Mouse (Mus musculus) limb, embryonic 11.5 days (tissue): ENCODE measurements around the gene Fat3. TPM values are rescaled to one million over a fixed set of nuclear protein-coding genes. Genes with fewer than 3 reads are reported as not detected.
A peak's percentile ranks its signal among the peaks of the same experiment; 100 is the strongest.

ENCODE experiments used
- ATAC-seq: fragments of 200-750 bp; cut with Nextera tagmentation; 2 replicates; pipeline ENCODE4 v1.8.0; 2017; ENCODE audit warnings: low read depth; ENCODE audit not compliant: insufficient number of reproducible peaks, low FRiP score, low TSS enrichment
- DNase-seq: peaks from one replicate; pipeline ENCODE4 v3.0.0-alpha.2; 2015; ENCODE audit warnings: low spot score
- H3K27ac ChIP-seq: fragments of 300-500 bp; sonication (generic); replicated peaks from 2 replicates; pipeline ENCODE4 v1.5.1; 2014; ENCODE audit warnings: low read depth, mild to moderate bottlenecking, low read length
- H3K27me3 ChIP-seq: fragments of 300-500 bp; sonication (generic); 2 replicates; pipeline ENCODE4 v1.6.1; 2014; ENCODE audit warnings: mild to moderate bottlenecking, low read length, mixed read lengths; ENCODE audit not compliant: control insufficient read depth, insufficient read depth
- H3K36me3 ChIP-seq: fragments of 300-500 bp; sonication (generic); 2 replicates; pipeline ENCODE4 v1.6.1; 2014; ENCODE audit warnings: mild to moderate bottlenecking, low read length, moderate library complexity, mixed read lengths; ENCODE audit not compliant: control insufficient read depth, insufficient read depth
- H3K4me1 ChIP-seq: fragments of 300-500 bp; sonication (generic); 2 replicates; pipeline ENCODE4 v1.6.1; 2014; ENCODE audit warnings: low read length, mixed read lengths; ENCODE audit not compliant: control insufficient read depth, insufficient read depth
- H3K4me2 ChIP-seq: fragments of 300-500 bp; sonication (generic); 2 replicates; pipeline ENCODE4 v1.6.1; 2014; ENCODE audit warnings: low read depth, mild to moderate bottlenecking, moderate library complexity; ENCODE audit not compliant: severe bottlenecking
- H3K4me3 ChIP-seq: fragments of 300-500 bp; sonication (generic); 2 replicates; pipeline ENCODE4 v1.5.1; 2014; ENCODE audit warnings: low read depth, low read length
- H3K9ac ChIP-seq: fragments of 300-500 bp; sonication (generic); 2 replicates; pipeline ENCODE4 v1.6.1; 2014; ENCODE audit warnings: mild to moderate bottlenecking, low read length
- H3K9me3 ChIP-seq: fragments of 300-500 bp; sonication (generic); 2 replicates; pipeline ENCODE4 v1.6.1; 2016; ENCODE audit warnings: low read length; ENCODE audit not compliant: control insufficient read depth
- WGBS: fragments of 180-500 bp; shearing (Covaris S2); extraction: QIAGEN DNeasy Blood & Tissue Kit; methylation state at CpG from one replicate; pipeline ENCODE4 v1.1.7; 2014; 5-methylcytosine and 5-hydroxymethylcytosine counted together
- polyA plus RNA-seq: library from polyadenylated mRNA; unstranded; fragments of >200 nt; fragmentation: Nextera tagmentation; extraction: Ambion mirVana; gene quantifications from 2 replicates; pipeline ENCODE4 v1.2.1, GENCODE M21; 2014

Fat3 gene
- polyA plus RNA-seq, 1 experiment from 2014 or later: 3.4 TPM

GRCm38 (mm10) chr9:15874506-15875160, 626.5 kb downstream of the Fat3 start, which contains the start of gene Mtnr1b:
Mtnr1b (minus strand) TSS chr9:15874556.
- no peak for DNase-seq
- 54% methylated on average over 19 of the region's 19 CpGs for WGBS

GRCm38 (mm10) chr9:15870013-15870412, 631.1 kb downstream of the Fat3 start:
- no peak for ATAC-seq
- Histone ChIP-seq H3K9ac (no peak overlapping the region), H3K9me3 (no peaks in the 10 kb centered on the region), H3K36me3 (no peaks in the 10 kb centered on the region), H3K4me1 (peaks cover 7% of the 10 kb centered on the region; the same call in 1 of the 2 replicates), H3K4me3 (no peak overlapping the region), H3K27me3 (peaks cover 5% of the 10 kb centered on the region; the same call in 1 of the 2 replicates), H3K27ac (no peak overlapping the region), H3K4me2 (no peak overlapping the region)
- 52% methylated on average over 4 of the region's 4 CpGs for WGBS
- DNase-seq: no peak

More at GRCm38 (mm10) chr9:15874506-15875160, 626.5 kb downstream of the Fat3 start, which contains the start of gene Mtnr1b:
- Histone ChIP-seq H3K36me3 (no peaks in the 10 kb centered on the region), H3K27me3 (peaks cover 5% of the 10 kb centered on the region; the same call in 1 of the 2 replicates), H3K4me2 (no peak within 1 kb of the TSS), H3K4me3 (no peak within 1 kb of the TSS), H3K9ac (no peak within 1 kb of the TSS), H3K9me3 (no peaks in the 10 kb centered on the region), H3K27ac (no peak within 1 kb of the TSS), H3K4me1 (no peaks in the 10 kb centered on the region)
- ATAC-seq: no peak

GRCm38 (mm10) chr9:15869456-15869855, 631.6 kb downstream of the Fat3 start:
- Histone ChIP-seq H3K27me3 (peaks cover 5% of the 10 kb centered on the region; the same call in 1 of the 2 replicates), H3K9me3 (no peaks in the 10 kb centered on the region), H3K4me3 (no peak overlapping the region), H3K4me1 (peaks cover 7% of the 10 kb centered on the region; the same call in 1 of the 2 replicates), H3K9ac (no peak overlapping the region), H3K36me3 (no peaks in the 10 kb centered on the region), H3K27ac (no peak overlapping the region), H3K4me2 (no peak overlapping the region)
- ATAC-seq: no peak
- DNase-seq: no peak
- WGBS: 75% methylated on average over 4 of the region's 4 CpGs

DNA sequence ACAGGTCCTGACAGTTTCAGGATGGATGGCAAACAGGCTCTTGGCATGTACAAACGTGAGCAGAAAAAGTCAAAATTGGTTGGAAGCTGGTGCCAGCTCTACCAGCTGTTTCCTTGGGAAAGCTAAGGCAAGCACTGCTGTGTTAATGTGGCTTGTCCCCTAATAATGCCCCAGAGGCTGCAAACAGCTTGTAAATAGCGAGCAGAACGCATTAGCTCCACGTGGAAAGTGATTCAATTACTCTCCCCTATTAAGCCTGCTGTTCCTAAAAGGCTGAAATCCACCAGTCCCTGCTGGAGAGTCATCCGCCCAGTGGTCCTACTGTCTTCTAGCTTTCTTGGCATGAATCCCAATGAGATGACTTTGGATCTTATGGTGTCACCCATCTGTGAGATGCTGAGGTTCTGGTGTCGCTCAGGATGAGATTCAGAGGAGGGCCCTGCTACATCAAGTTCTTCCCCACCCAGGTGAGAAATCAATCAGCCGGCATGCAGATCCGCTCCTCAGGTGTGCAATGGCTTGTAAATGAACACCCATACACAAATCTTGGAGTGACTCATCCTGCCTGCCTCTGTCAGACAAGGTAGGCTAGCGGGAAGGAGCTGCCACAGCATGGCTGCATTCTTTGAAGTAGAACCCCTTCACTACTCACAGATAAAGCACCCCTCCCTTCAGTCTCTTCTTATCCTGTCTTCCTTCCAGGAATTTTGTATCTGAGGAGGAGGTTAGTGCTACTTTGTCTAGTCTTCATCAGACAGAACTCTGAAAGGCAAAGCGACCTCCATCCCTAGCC, 634.6 kb downstream of the Fat3 start:
- Histone ChIP-seq H3K9ac (no peak overlapping the region), H3K4me3 (no peak overlapping the region), H3K27me3 (no peaks in the 10 kb centered on the region), H3K27ac (no peak overlapping the region), H3K36me3 (no peaks in the 10 kb centered on the region), H3K4me2 (no peak overlapping the region), H3K9me3 (no peaks in the 10 kb centered on the region), H3K4me1 (peaks cover 7% of the 10 kb centered on the region; the same call in 1 of the 2 replicates)
- ATAC-seq: no peak
- 53% methylated on average over 10 of the region's 10 CpGs for WGBS
- peak; percentile 48 for DNase-seq

GRCm38 (mm10) chr9:15861402-15861801, 639.7 kb downstream of the Fat3 start:
- WGBS: 71% methylated on average over 5 of the region's 5 CpGs

More at GRCm38 (mm10) chr9:15861402-15861801, 639.7 kb downstream of the Fat3 start:
- Histone ChIP-seq H3K4me1 (peaks cover 4% of the 10 kb centered on the region; the same call in 1 of the 2 replicates), H3K9me3 (no peaks in the 10 kb centered on the region), H3K27ac (no peak overlapping the region), H3K4me3 (no peak overlapping the region), H3K36me3 (no peaks in the 10 kb centered on the region), H3K27me3 (no peaks in the 10 kb centered on the region), H3K4me2 (no peak overlapping the region), H3K9ac (no peak overlapping the region)
- ATAC-seq: no peak
- DNase-seq: no peak
